Mouse (Mus musculus) T-helper 2 cell (primary cell): ENCODE measurements at regions not wholly inside any gene's neighbourhood (a gene's known extent, or its start where the extent isn't known, plus 50 kb on each side); places are given as distances from the start of the nearest gene placed in this dataset.

Experiments used
- in situ Hi-C: fragments of 300-600 bp; cut with MboI, MseI; formaldehyde crosslinking; loops from one replicate; pipeline ENCODE4 v1.15.1; 2025; ENCODE audit warnings: high pct_unique_total_duplicates

GRCm38 (mm10) chr17:93260366-93261205 is 61.8 kb downstream of the Adcyap1 start:
- in situ Hi-C loops: no loop called here

- in situ Hi-C loops: no loop called here
These were observed 62.3 kb downstream of the Adcyap1 start for GRCm38 (mm10) chr17:93261206-93261504.

GRCm38 (mm10) chr17:93306121-93306520 is 107.3 kb downstream of the Adcyap1 start:
- in situ Hi-C loops: no loop called here

- in situ Hi-C loops: no loop called here
These were observed 113.3 kb downstream of the Adcyap1 start for GRCm38 (mm10) chr17:93312139-93312538.

- in situ Hi-C loops: no loop called here
These were observed 114.0 kb downstream of the Adcyap1 start for GRCm38 (mm10) chr17:93312640-93313309.

- in situ Hi-C loops: no loop called here
These were observed 114.5 kb downstream of the Adcyap1 start for GRCm38 (mm10) chr17:93313310-93313688.

GRCm38 (mm10) chr17:93314144-93314543 is 115.3 kb downstream of the Adcyap1 start:
- in situ Hi-C loops: no loop called here

- in situ Hi-C loops: no loop called here
These were observed 122.7 kb downstream of the Adcyap1 start for GRCm38 (mm10) chr17:93321482-93321881.

GRCm38 (mm10) chr17:93337576-93337975 is 138.8 kb downstream of the Adcyap1 start:
- in situ Hi-C loops: no loop called here

- in situ Hi-C loops: no loop called here
These were observed 156.4 kb downstream of the Adcyap1 start for GRCm38 (mm10) chr17:93355238-93355637.

GRCm38 (mm10) chr17:93362926-93363325 is 164.1 kb downstream of the Adcyap1 start:
- in situ Hi-C loops: no loop called here

GRCm38 (mm10) chr17:93377453-93378091 is 178.8 kb downstream of the Adcyap1 start:
- in situ Hi-C loops: no loop called here

- in situ Hi-C loops: no loop called here
These were observed 181.1 kb downstream of the Adcyap1 start for GRCm38 (mm10) chr17:93379789-93380398.

- in situ Hi-C loops: no loop called here
These were observed 191.4 kb downstream of the Adcyap1 start for GRCm38 (mm10) chr17:93390256-93390655.

GRCm38 (mm10) chr17:93409329-93409728 is 210.5 kb downstream of the Adcyap1 start:
- in situ Hi-C loops: loop anchor here (10.0 kb wide), 1 partner anchor 1555 kb away; no protein-coding TSS in a partner anchor
